Mouse (Mus musculus): ENCODE measurements at regions not wholly inside any gene's neighbourhood (a gene's known extent, or its start where the extent isn't known, plus 50 kb on each side); places are given as distances from the start of the nearest gene placed in this dataset.
A peak's percentile ranks its signal among the peaks of the same experiment; 100 is the strongest.

- no peaks in the 10 kb centered on the region for H3K9me3 ChIP-seq (replicated peaks)
- WGBS = 77% methylated on average over 3 of the region's 3 CpGs
- no peak overlapping the region for H3K27ac ChIP-seq (ENCODE audit: poor library complexity, severe bottlenecking)
- no peak overlapping the region for H3K9ac ChIP-seq
- H3K36me3 ChIP-seq = no peaks in the 10 kb centered on the region
- no peak overlapping the region for H3K4me3 ChIP-seq
- ATAC-seq (ENCODE audit: insufficient number of reproducible peaks, low FRiP score) = no peak
- no peaks in the 10 kb centered on the region for H3K27me3 ChIP-seq (replicated peaks)
- no peaks in the 10 kb centered on the region for H3K4me1 ChIP-seq (replicated peaks)
- H3K4me2 ChIP-seq = no peak overlapping the region
These were observed 105.8 kb upstream of the Slc4a7 start for GRCm38 (mm10) chr14:14596057-14596809.

- no peak for ATAC-seq (ENCODE audit: insufficient number of reproducible peaks, low FRiP score)
- no peaks in the 10 kb centered on the region for H3K36me3 ChIP-seq
- no peaks in the 10 kb centered on the region; the same call in 1 of the 2 replicates for H3K27me3 ChIP-seq (replicated peaks)
- no peak overlapping the region for H3K4me2 ChIP-seq
- H3K9ac ChIP-seq = no peak overlapping the region
- WGBS = 66% methylated on average over 2 of the region's 2 CpGs
- peaks cover 5% of the 10 kb centered on the region; the same call in 1 of the 2 replicates for H3K4me1 ChIP-seq (replicated peaks)
- H3K9me3 ChIP-seq (replicated peaks) = no peaks in the 10 kb centered on the region
- H3K4me3 ChIP-seq = no peak overlapping the region
- H3K27ac ChIP-seq (ENCODE audit: poor library complexity, severe bottlenecking) = no peak overlapping the region
These were observed 102.5 kb upstream of the Slc4a7 start for GRCm38 (mm10) chr14:14599586-14599985.

- no peaks in the 10 kb centered on the region for H3K9me3 ChIP-seq (replicated peaks)
- 74% methylated on average over 6 of the region's 6 CpGs for WGBS
- peaks cover 5% of the 10 kb centered on the region; the same call in 1 of the 2 replicates for H3K4me1 ChIP-seq (replicated peaks)
- H3K27ac ChIP-seq (ENCODE audit: poor library complexity, severe bottlenecking) = no peak overlapping the region
- H3K27me3 ChIP-seq (replicated peaks) = no peaks in the 10 kb centered on the region; the same call in 1 of the 2 replicates
- H3K4me2 ChIP-seq = no peak overlapping the region
- ATAC-seq (ENCODE audit: insufficient number of reproducible peaks, low FRiP score) = no peak
- H3K9ac ChIP-seq = no peak overlapping the region
- H3K4me3 ChIP-seq = no peak overlapping the region
- no peaks in the 10 kb centered on the region for H3K36me3 ChIP-seq
These were observed 102.1 kb upstream of the Slc4a7 start for GRCm38 (mm10) chr14:14599990-14600389.

- Histone ChIP-seq H3K36me3 (no peaks in the 10 kb centered on the region), H3K27me3 (replicated peaks) (no peaks in the 10 kb centered on the region; the same call in 1 of the 2 replicates), H3K4me2 (no peak overlapping the region), H3K9ac (no peak overlapping the region), H3K9me3 (replicated peaks) (no peaks in the 10 kb centered on the region), H3K4me1 (replicated peaks) (peaks cover 5% of the 10 kb centered on the region; the same call in 1 of the 2 replicates), H3K4me3 (no peak overlapping the region), H3K27ac (ENCODE audit: poor library complexity, severe bottlenecking) (no peak overlapping the region)
- 23% methylated on average over 1 of the region's 1 CpGs for WGBS
- ATAC-seq (ENCODE audit: insufficient number of reproducible peaks, low FRiP score) = no peak
These were observed 98.6 kb upstream of the Slc4a7 start for GRCm38 (mm10) chr14:14603439-14603838.

GRCm38 (mm10) chr14:14607074-14607473 is 95.0 kb upstream of the Slc4a7 start:
- peaks cover 10% of the 10 kb centered on the region for H3K4me1 ChIP-seq (replicated peaks)

GRCm38 (mm10) chr14:14612245-14612644 is 89.8 kb upstream of the Slc4a7 start:
- 80% methylated on average over 3 of the region's 3 CpGs for WGBS
- no peak overlapping the region for H3K27ac ChIP-seq (ENCODE audit: poor library complexity, severe bottlenecking)
- H3K9me3 ChIP-seq (replicated peaks) = no peaks in the 10 kb centered on the region
- H3K36me3 ChIP-seq = no peaks in the 10 kb centered on the region
- no peak for ATAC-seq (ENCODE audit: insufficient number of reproducible peaks, low FRiP score)
- no peak overlapping the region for H3K4me3 ChIP-seq
- H3K4me1 ChIP-seq (replicated peaks) = peaks cover 5% of the 10 kb centered on the region; the same call in 1 of the 2 replicates
- H3K4me2 ChIP-seq = no peak overlapping the region
- no peaks in the 10 kb centered on the region for H3K27me3 ChIP-seq (replicated peaks)
- no peak overlapping the region for H3K9ac ChIP-seq

More at GRCm38 (mm10) chr14:14607074-14607473, 95.0 kb upstream of the Slc4a7 start:
- H3K27me3 ChIP-seq (replicated peaks) = no peaks in the 10 kb centered on the region
- H3K27ac ChIP-seq (ENCODE audit: poor library complexity, severe bottlenecking) = no peak overlapping the region
- 85% methylated on average over 3 of the region's 3 CpGs for WGBS
- no peak overlapping the region for H3K4me2 ChIP-seq
- H3K4me3 ChIP-seq = no peak overlapping the region
- no peaks in the 10 kb centered on the region for H3K9me3 ChIP-seq (replicated peaks)
- no peaks in the 10 kb centered on the region for H3K36me3 ChIP-seq
- ATAC-seq (ENCODE audit: insufficient number of reproducible peaks, low FRiP score) = no peak
- no peak overlapping the region for H3K9ac ChIP-seq

- H3K36me3 ChIP-seq = no peaks in the 10 kb centered on the region
- WGBS = 74% methylated on average over 5 of the region's 5 CpGs
- no peak for ATAC-seq (ENCODE audit: insufficient number of reproducible peaks, low FRiP score)
- no peak overlapping the region for H3K4me2 ChIP-seq
- H3K9ac ChIP-seq = no peak overlapping the region
- H3K27ac ChIP-seq (ENCODE audit: poor library complexity, severe bottlenecking) = no peak overlapping the region
- no peaks in the 10 kb centered on the region for H3K27me3 ChIP-seq (replicated peaks)
- H3K9me3 ChIP-seq (replicated peaks) = no peaks in the 10 kb centered on the region
- no peak overlapping the region for H3K4me3 ChIP-seq
- H3K4me1 ChIP-seq (replicated peaks) = no peaks in the 10 kb centered on the region
These were observed 81.8 kb upstream of the Slc4a7 start for GRCm38 (mm10) chr14:14620316-14620715.

GRCm38 (mm10) chr14:14628673-14629072 is 73.4 kb upstream of the Slc4a7 start:
- 45% methylated on average over 1 of the region's 1 CpGs for WGBS
- H3K27ac ChIP-seq (ENCODE audit: poor library complexity, severe bottlenecking) = no peak overlapping the region
- H3K9me3 ChIP-seq (replicated peaks) = no peaks in the 10 kb centered on the region
- H3K4me1 ChIP-seq (replicated peaks) = peaks cover 3% of the 10 kb centered on the region; the same call in 1 of the 2 replicates
- H3K4me2 ChIP-seq = no peak overlapping the region
- H3K4me3 ChIP-seq = no peak overlapping the region
- H3K36me3 ChIP-seq = no peaks in the 10 kb centered on the region
- H3K9ac ChIP-seq = no peak overlapping the region
- ATAC-seq (ENCODE audit: insufficient number of reproducible peaks, low FRiP score) = no peak
- H3K27me3 ChIP-seq (replicated peaks) = no peaks in the 10 kb centered on the region

GRCm38 (mm10) chr14:14631750-14632149 is 70.3 kb upstream of the Slc4a7 start:
- no peaks in the 10 kb centered on the region for H3K27me3 ChIP-seq (replicated peaks)
- WGBS = 30% methylated on average over 6 of the region's 6 CpGs
- H3K27ac ChIP-seq (ENCODE audit: poor library complexity, severe bottlenecking) = no peak overlapping the region
- no peak for ATAC-seq (ENCODE audit: insufficient number of reproducible peaks, low FRiP score)
- H3K9me3 ChIP-seq (replicated peaks) = no peaks in the 10 kb centered on the region
- peaks cover 4% of the 10 kb centered on the region; the same call in 1 of the 2 replicates for H3K4me1 ChIP-seq (replicated peaks)
- no peaks in the 10 kb centered on the region for H3K36me3 ChIP-seq
- no peak overlapping the region; the same call in 1 of the 2 replicates for H3K4me2 ChIP-seq
- no peak overlapping the region for H3K9ac ChIP-seq
- H3K4me3 ChIP-seq = no peak overlapping the region

GRCm38 (mm10) chr14:14632471-14632870 is 69.6 kb upstream of the Slc4a7 start:
- H3K4me1 ChIP-seq (replicated peaks) = peaks cover 4% of the 10 kb centered on the region; the same call in 1 of the 2 replicates
- H3K9ac ChIP-seq = no peak overlapping the region
- peak overlapping the region; percentile 87 for H3K4me2 ChIP-seq
- ATAC-seq (ENCODE audit: insufficient number of reproducible peaks, low FRiP score) = peak; percentile 75; the same call in 1 of the 2 replicates
- H3K27ac ChIP-seq (ENCODE audit: poor library complexity, severe bottlenecking) = no peak overlapping the region
- peak overlapping the region; percentile 38 for H3K4me3 ChIP-seq
- H3K9me3 ChIP-seq (replicated peaks) = no peaks in the 10 kb centered on the region
- H3K36me3 ChIP-seq = no peaks in the 10 kb centered on the region
- WGBS = 2% methylated on average over 15 of the region's 15 CpGs
- H3K27me3 ChIP-seq (replicated peaks) = no peaks in the 10 kb centered on the region

GRCm38 (mm10) chr14:14632951-14633931 is 68.8 kb upstream of the Slc4a7 start:
- Histone ChIP-seq H3K9me3 (replicated peaks) (no peaks in the 10 kb centered on the region), H3K4me3 (peak overlapping the region; percentile 38), H3K27ac (ENCODE audit: poor library complexity, severe bottlenecking) (no peak overlapping the region; the same call in 1 of the 2 replicates), H3K4me1 (replicated peaks) (peaks cover 4% of the 10 kb centered on the region; the same call in 1 of the 2 replicates), H3K36me3 (no peaks in the 10 kb centered on the region), H3K9ac (peak overlapping the region; percentile 8; the same call in 1 of the 2 replicates), H3K27me3 (replicated peaks) (no peaks in the 10 kb centered on the region), H3K4me2 (peak overlapping the region; percentile 87)
- 4% methylated on average over 22 of the region's 22 CpGs for WGBS
- ATAC-seq (ENCODE audit: insufficient number of reproducible peaks, low FRiP score) = 0 out of 2 replicates have a peak, but pooled peaks have one; percentile 34
